Mouse (Mus musculus) kidney, postnatal 10 days (tissue): ENCODE data around the gene Mtor.
A peak's percentile ranks its signal among the peaks of the same experiment; 100 is the strongest.

ENCODE experiments used
- DNase-seq: peaks from one replicate; pipeline ENCODE4 v3.0.0; 2021; ENCODE audit warnings: mixed read lengths

The Mtor gene

DNA sequence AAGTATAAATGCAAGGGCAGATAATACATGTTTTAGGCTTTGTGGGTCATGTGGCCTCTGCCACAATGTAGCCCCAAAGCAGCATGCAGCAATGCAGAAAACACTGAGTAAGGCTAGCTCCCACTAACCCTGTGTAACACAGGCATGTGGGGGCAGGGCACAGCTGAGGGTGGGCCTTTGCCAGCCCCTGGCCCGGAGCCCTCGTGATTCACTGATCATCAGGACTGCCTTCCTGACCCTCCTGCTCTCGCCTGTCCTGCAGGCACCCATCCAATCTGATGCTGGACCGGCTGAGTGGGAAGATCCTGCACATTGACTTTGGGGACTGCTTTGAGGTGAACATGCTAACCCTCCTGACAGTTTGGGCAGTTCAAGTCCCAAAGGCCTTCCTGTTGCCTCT is 100.7 kb downstream of the Mtor start:
- DNase-seq: no peak

DNA sequence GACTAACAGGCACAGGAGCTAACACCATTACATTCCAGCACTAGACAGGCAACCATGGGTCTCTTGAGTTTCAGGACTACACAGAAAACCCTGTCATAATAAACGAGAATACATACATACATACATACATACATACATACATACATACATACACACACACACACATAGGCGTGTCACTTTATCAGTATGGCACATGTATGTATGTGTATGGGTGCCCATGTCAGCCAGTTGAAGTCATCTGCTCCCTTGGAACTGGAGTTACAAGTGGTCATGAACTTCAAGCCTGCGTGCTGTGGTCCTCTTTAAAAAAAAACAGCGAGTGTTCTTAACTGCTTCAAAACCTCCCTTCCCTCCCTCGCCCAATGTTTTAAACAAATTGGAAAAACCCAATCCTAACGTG is 109.4 kb downstream of the Mtor start:
- no peak for DNase-seq

GRCm38 (mm10) chr4:148558297-148559000 is 110.0 kb downstream of the Mtor start, which contains the start of gene Exosc10:
Gene Exosc10, plus strand, starts transcription at chr4:148558429.
- peak; percentile 94 for DNase-seq

GRCm38 (mm10) chr4:148562676-148563075 is 114.3 kb downstream of the Mtor start:
- no peak for DNase-seq

DNA sequence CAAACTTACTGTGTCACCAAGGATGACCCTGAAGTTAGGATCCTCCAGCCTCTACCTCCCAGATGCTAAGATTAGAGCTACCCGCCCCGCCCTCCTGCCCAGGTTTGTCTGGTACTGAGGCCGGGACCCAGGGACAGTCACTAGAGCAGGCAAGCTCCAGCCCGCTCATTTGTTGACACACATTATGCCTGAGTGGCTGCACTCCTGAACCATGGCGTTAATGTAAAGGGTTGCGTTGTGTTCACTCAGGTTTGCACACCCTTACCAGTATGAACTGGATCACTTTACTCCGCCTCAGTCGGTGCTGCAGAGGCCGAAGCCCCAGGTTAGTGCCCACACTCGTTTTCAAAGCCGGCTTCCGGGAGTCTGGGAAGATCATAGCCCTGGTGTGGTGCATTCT is 115.2 kb downstream of the Mtor start:
- no peak for DNase-seq

DNA sequence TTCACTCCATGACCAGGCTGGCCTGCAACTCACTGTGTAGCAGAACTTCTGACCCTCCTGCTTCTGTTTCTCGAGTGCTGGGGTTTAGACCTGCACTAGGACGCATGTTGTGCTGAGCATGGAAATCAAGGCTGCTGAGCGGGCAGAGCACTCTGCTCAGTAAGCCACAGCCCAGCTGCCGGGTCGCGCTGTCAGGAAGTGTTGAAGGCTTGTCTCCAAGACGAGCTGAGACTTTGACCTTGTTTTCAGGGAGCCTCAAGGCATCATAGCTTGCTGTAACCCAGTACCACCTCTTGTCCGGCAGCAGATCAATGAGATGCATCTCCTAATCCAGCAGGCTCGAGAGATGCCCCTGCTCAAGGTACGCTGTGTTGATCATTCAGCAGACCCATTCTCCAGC is 121.7 kb downstream of the Mtor start:
- DNase-seq: no peak

DNA sequence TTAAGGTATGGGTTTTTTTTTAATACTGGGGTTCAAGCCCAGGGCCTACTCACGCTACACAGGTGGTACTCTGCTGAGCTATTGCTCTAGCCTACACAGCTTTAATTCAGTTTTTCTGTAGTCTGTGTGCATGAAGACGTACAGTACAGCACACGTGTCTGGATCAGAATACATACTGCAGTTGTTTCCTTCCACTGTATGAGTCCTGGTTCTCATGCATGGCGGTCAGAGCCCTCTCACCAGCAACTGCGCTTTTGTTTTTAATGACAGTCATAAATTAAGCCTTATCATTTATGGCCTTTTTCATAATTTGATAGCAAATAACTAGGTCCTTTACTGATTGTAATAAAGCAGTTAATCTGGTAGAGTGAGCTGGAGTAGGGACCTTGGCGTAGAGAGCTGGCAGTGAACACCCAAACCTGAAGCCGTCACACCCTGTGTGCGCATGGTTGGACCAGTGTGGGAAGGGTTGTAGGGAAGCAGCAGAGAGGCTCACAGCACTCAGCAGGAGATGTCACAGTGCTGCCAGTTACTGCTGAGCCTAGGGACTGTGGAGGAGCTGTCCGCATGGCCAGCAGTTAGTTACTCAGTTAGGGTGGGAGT is 122.4 kb downstream of the Mtor start:
- DNase-seq: no peak

DNA sequence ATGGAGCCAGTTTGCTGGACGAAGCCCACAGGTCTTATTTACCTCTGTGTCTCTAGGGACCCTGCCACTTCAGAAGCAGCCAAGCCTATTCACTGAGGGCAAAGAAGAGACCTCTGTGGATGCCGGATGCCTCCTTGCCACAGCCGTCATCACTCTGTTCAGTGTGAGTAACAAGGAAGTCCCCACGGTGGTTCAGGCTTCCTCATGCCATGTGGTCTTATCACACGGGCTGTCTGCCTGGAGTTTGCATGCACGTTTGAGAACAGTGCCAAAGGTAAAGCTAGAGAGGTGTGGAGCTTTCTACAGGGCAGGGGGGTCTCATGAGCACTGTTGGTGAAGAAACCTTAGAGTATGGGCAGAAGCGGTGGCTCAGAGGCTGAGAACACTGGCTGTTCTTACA is 124.8 kb downstream of the Mtor start:
- no peak for DNase-seq

DNA sequence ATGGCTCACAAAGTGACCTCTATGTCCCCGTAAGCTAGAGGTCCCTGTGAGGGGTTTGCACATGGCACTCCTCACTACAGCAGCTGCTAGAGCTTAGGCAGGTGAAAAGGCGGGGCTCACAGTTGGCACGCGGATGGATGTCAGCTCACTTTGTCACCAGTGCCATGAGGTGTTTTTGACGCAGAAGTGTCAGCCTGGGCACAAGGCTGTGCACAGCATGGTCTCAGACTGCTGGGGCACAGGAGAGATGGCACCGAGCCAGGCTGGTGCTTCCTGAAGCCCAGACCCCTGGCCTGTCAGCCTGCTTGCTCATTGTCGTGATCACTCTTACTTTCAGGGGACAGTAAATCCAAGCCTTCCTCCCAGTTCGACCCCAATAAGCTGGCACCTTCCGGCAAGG is 132.4 kb downstream of the Mtor start:
- no peak for DNase-seq

GRCm38 (mm10) chr4:148581422-148581821 is 133.0 kb downstream of the Mtor start:
- DNase-seq: no peak

DNA sequence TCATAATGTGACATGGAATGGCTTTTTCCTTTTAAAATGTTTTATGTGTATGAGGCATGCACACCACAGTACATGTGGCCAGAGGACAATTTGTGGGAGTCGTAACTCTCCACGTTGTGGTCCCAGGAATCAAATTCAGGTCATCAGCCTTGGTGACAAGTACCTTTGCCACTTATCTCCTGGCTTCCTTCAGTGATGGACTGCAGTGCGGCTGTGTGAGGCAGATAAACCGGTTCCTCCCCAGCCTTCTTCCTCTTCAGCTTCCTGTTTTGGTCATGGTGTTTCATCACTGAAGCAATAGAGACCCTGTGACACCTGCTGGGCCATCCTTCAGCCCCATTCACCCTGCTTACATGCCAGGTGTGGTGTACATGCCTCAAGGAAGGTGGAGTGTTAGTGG is 134.8 kb downstream of the Mtor start:
- DNase-seq: no peak

DNA sequence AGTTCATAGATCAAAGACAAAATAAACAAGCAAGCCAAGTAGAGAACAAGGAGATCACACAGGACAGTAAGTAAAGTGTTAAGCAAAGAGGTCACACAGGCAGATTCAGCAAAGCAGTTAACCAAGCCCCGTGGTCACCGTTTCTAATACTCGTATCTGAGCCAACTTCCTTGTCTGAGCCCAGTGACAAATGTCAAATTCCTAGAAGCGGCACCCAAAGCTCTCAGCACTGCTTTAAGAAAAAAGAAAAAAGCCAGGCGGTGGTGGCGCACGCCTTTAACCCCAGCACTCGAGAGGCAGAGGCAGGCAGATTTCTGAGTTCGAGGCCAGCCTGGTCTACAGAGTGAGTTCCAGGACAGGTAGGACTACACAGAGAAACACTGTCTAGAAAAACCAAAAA is 138.2 kb downstream of the Mtor start:
- DNase-seq: no peak

DNA sequence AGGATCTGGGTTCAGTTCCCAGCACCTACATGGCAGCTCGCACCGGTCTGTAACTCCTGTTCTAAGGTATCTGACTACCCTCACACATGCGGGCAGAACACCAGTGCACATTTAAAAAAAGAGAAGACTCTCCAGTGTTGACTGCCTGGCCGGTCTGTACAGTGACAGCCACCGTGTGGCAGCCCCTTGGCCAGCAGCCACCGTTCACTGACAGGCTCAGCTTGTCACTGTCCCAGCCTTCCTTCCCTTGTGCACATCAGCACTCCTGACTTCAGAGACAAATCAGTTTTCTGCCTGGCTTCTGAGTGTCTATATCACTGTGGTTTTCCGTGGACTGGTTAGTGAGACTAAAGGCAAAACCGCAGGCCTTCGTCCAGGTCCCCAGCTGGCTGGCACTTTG is 140.4 kb downstream of the Mtor start:
- no peak for DNase-seq

- no peak for DNase-seq
Observed at GRCm38 (mm10) chr4:148589565-148589964, 141.2 kb downstream of the Mtor start.

DNA sequence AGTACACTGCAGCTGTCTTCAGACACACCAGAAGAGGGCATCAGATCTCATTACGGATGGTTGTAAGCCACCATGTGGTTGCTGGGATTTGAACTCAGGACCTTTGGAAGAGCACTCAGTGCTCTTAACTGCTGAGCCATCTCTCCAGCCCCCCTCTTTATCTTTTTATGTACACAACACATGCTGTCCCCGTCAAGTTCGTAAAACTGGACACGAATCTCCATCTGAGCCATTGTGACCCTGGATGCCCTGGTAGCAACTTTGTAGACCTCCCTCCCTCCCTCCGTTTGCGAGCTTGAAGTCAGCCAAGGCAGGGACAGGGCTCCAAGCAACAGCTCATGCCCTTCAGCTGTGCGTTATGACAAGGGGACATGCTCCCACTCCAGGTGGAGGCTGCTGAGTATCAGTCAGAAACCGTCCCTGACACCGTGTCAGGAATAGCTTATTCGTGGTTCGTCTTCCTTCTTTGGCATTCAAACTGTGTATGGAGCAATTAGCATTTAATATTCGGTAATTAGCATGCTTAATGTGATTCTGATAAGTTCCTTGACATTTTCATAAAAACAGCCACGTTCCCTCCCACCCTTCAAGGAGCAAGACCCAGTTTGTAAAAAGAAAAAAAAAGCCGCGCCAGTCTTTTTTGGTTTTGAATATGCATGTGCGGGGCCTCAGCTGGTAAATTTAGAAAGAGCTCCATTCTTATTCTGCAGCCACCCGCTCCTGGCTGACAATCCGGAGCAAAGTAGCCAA is 142.2 kb downstream of the Mtor start:
- DNase-seq: peak; percentile 35

DNA sequence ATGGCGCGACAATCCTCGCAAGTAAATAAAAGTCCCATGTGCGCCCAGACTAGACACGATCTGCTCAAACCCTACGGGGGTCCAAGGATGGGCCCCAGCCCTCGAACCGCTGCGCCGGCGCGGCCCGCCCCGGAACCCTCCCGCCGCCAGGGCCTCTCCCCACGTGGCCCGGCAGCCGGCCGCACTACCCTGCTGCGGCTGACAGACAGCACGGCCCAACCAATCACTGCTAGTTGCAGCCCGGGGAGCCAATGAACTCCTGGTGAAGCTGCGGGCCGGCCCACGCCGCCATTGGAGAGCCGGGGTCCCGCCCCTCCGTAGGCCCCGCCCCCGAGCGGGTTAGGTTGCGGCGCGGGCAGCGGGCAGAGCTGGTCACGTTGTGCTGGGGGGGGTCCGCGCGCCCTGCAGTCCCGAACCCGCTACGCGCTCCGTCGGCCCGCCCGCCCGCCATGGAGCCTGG is 142.8 kb downstream of the Mtor start, which contains the start of gene Srm:
Srm (plus strand) TSS at position 333 of the 460 bp plus-strand sequence.
- peak; percentile 99 for DNase-seq

DNA sequence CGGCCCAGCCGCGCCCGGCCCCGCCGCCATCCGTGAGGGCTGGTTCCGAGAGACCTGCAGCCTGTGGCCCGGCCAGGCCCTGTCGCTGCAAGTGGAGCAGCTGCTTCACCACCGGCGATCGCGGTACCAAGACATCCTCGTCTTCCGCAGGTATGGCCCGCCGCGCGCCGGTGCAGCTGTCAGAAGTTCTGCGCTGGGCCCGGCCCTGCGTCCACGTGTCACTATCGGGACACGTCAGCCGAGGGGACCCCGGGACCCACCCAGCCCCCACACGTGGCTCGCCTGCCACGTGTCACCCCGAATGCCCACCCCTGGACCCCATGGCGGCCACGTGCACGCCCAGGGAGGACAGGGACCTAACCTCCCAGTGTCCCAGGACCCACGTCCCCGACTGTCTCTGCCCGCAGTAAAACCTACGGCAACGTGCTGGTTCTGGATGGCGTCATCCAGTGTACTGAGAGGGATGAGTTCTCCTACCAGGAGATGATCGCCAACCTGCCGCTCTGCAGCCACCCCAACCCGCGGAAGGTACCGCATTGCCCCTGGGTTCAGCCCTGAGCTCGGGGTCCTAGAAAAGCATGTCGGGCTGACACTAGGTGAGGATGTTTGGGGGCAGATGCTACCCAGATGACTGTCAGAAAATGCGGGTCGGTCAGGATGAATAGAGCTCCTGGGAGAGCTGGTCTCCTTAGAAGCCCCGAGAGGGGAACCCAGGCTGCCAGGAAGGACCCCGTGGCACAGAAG is 143.4 kb downstream of the Mtor start:
- DNase-seq: no peak

DNA sequence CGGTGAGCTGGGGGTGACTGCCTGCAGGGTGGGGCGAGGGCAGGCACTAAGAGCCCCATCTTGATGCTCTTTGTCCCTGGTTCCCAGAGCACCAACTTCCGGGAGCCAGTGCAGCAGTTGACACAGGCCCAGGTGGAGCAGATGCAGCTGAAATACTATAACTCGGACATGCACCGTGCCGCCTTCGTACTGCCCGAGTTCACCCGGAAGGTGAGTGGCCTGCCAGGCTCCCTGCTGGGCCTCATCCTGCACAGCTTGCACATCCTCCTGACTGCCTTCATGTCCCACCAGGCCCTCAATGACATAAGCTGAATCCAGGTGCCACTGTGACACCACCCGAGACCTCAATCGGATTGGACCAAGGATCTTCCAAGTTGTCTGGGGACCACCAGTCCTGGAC is 145.6 kb downstream of the Mtor start:
- DNase-seq: no peak

DNA sequence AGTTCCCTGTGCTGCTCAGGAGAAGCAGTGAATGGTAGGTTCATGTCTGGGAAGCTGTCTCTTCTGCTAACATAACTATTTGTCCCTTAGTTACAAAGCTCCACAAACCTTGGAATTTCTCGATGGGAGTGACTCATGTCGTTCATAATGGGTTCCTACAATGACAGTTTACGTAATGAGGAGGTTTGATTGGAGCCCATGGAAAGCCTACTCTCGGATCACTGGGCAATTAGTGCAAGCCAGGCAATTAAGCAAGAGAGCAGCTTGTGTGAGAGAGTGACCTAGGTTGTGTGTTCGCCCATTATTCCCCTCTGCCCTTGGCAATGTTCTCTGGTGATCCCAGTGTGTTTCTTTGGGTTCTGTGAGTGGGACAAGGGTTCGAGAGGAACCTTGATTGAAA is 147.5 kb downstream of the Mtor start:
- DNase-seq: no peak

- no peak for DNase-seq
Observed at GRCm38 (mm10) chr4:148596731-148597130, 148.3 kb downstream of the Mtor start.

GRCm38 (mm10) chr4:148598826-148599225 is 150.4 kb downstream of the Mtor start:
- DNase-seq: no peak

DNA sequence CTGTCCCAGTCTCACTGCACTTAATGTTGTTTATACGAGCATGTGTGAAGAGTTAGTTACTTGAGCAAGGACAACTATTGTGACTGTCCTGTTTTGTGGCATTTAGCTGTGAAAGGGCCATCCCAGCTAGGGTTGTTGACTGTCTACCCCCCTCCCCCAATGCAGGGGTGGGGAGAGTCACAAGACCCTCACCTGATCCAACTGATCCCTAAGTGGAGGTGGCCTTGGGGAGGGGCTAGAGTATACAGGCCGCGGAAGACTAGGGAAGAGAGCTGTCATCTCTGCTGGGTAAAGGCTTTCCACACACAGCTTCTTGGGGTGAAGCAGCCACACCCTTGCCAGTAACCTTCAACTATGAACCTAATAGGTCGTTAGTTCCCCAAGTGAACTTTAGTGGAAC is 151.9 kb downstream of the Mtor start:
- DNase-seq: no peak

GRCm38 (mm10) chr4:148601871-148602270 is 153.5 kb downstream of the Mtor start:
- DNase-seq: no peak
